Mouse (Mus musculus) CD8-positive naive resting alpha-beta T cell, adult 2 months (primary cell): Measurements from ENCODE around the gene Diexf.

Experiments
- DNase-seq, 2 experiments: peaks; one replicate each; pipeline ENCODE4 v3.0.0; 2022; ENCODE audit warnings: low read depth in 2 of 2, low spot score in 2 of 2

Diexf gene

GRCm38 (mm10) chr1:193138669-193139068 lies 8.6 kb upstream of the Diexf start:
- no peak for DNase-seq

- DNase-seq: no peak
These were observed 8.0 kb upstream of the Diexf start for GRCm38 (mm10) chr1:193138087-193138486.

GRCm38 (mm10) chr1:193133726-193134125 lies 3.7 kb upstream of the Diexf start:
- DNase-seq: no peak

- no peak for DNase-seq
These were observed 2.3 kb upstream of the Diexf start for GRCm38 (mm10) chr1:193132385-193132784.

GRCm38 (mm10) chr1:193131311-193131948 lies 1.4 kb upstream of the Diexf start:
- DNase-seq: no peak

- DNase-seq: no peak
These were observed 767 bp upstream of the Diexf start for GRCm38 (mm10) chr1:193130839-193131238.

- DNase-seq: peak in 1 of 2 experiments; percentile 14
These were observed 369 bp upstream of the Diexf start for GRCm38 (mm10) chr1:193130456-193130825.

- no peak for DNase-seq
These were observed 751 bp downstream of the Diexf start for GRCm38 (mm10) chr1:193129321-193129720.

GRCm38 (mm10) chr1:193128055-193128454 lies 2.0 kb downstream of the Diexf start:
- DNase-seq: no peak

- no peak for DNase-seq
These were observed 4.2 kb downstream of the Diexf start for GRCm38 (mm10) chr1:193125835-193126234.

GRCm38 (mm10) chr1:193123290-193123689 lies 6.8 kb downstream of the Diexf start:
- DNase-seq: no peak

GRCm38 (mm10) chr1:193122793-193123192 lies 7.3 kb downstream of the Diexf start:
- DNase-seq: no peak

GRCm38 (mm10) chr1:193112093-193112492 lies 18.0 kb downstream of the Diexf start:
- DNase-seq: no peak

- DNase-seq: no peak
These were observed 27.1 kb downstream of the Diexf start for GRCm38 (mm10) chr1:193102996-193103395.

GRCm38 (mm10) chr1:193102556-193102955 lies 27.5 kb downstream of the Diexf start:
- peak in 1 of 2 experiments; percentile 4 for DNase-seq

GRCm38 (mm10) chr1:193102029-193102428 lies 28.0 kb downstream of the Diexf start:
- no peak for DNase-seq

- DNase-seq: no peak
These were observed 31.1 kb downstream of the Diexf start for GRCm38 (mm10) chr1:193098946-193099345.

- DNase-seq: no peak
These were observed 36.5 kb downstream of the Diexf start for GRCm38 (mm10) chr1:193093596-193093995.

- no peak for DNase-seq
These were observed 37.3 kb downstream of the Diexf start for GRCm38 (mm10) chr1:193092771-193093170.

GRCm38 (mm10) chr1:193090894-193091293 lies 39.2 kb downstream of the Diexf start:
- no peak for DNase-seq

- DNase-seq: no peak
These were observed 39.7 kb downstream of the Diexf start for GRCm38 (mm10) chr1:193090211-193090871.

GRCm38 (mm10) chr1:193089683-193090082 lies 40.4 kb downstream of the Diexf start:
- DNase-seq: no peak

- no peak for DNase-seq
These were observed 40.9 kb downstream of the Diexf start for GRCm38 (mm10) chr1:193089211-193089610.
